Mouse (Mus musculus) heart, postnatal 25 days (tissue): ENCODE results near the gene Gm11992. TPM values are rescaled to one million over a fixed set of nuclear protein-coding genes. Genes with fewer than 3 reads are reported as not detected.

ENCODE experiments used
- DNase-seq: peaks from one replicate; pipeline ENCODE4 v3.0.0; 2022; ENCODE audit warnings: low spot score
- intact Hi-C: fragments of 180-260 bp; cut with DNase I; formaldehyde crosslinking; loops from one replicate; pipeline ENCODE4 v1.15.1; 2025
- total RNA-seq, 2 experiments: library from RNA; stranded (reverse); gene quantifications; 2 replicates each; pipeline ENCODE4 v1.2.3; 2021

Gm11992 gene
- total RNA-seq, 2 experiments from 2014 or later: 0.57 to 0.61 TPM

DNA sequence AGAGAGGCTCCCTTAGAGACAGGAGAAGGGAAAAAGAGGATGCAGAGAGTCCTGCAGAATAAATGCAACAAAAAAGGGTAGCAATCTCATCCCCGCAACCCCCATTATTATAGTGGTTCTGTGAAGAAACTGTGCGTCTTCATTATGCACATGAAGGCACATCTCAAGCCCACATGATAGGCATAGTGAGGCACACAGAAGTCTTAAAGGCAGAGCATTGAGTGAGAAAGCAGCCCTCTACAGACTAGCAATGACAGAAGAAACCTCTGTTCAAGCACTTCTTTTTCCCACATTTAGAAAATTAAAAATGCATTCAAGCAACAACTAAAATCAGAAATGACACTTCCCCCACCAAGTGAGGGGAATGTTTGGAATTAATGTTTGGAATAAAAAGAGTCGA is 28.1 kb downstream of the Gm11992 start:
- intact Hi-C loops: no loop called here
- no peak for DNase-seq

DNA sequence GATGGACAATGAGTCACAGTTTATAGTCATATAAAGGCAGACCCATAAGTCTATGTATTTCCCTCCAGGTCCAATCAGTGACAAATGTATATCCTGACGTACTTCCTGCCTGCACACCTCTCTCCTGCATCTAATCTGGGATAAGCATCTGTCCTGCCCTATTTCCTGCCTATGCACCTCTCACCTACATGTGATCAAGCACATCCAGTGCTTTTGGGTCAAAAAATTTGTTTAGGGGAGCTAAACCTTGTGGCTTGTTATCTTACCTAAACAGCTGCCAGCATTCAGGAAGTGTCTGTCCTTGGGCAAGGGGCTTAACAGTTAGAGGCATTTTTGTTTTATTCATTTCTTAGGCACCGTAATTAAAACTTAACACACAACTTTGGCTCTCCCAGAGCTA is 64.8 kb downstream of the Gm11992 start:
- DNase-seq: no peak
- intact Hi-C loops: no loop called here

DNA sequence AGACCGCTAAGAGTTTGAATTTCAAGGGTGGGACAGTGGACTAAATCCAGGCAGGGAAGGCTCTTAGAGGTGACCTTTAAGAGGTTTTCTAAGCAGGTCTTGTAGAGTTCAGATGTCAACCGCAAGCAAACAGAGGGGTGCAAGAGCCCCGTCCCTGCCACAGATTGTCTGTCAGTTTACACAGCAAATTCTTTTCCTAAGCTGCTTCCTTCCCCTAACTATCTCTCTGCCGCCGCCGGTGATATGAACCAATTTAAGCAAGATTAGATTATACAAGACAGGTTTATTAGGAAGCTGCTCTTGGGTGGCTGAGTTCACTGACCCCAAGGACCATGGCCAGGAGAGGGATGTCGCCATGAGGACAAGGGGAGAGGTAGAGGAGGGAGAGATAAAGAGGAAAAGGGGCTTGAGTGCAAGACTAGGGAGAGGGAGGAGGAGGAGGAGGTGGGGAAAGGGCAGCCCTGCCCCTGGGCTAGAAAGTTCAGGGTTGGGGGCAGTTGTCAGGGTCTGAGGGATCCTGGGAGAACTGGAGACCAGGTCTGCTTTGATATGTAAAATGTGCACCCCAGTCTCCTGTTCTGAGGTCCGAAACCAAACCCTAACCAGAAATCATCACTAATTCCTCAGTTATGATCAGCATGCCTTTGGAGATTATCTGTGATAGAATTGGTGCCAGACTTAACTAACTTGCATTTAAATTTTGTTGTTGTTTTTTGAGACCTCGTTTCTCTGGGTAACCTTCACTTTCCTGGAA is 67.2 kb downstream of the Gm11992 start:
- no peak for DNase-seq
- intact Hi-C loops: loop anchor here (5.0 kb wide), 2 partner anchors 63 to 103 kb away; partner anchors contain the start of gene Hus1

DNA sequence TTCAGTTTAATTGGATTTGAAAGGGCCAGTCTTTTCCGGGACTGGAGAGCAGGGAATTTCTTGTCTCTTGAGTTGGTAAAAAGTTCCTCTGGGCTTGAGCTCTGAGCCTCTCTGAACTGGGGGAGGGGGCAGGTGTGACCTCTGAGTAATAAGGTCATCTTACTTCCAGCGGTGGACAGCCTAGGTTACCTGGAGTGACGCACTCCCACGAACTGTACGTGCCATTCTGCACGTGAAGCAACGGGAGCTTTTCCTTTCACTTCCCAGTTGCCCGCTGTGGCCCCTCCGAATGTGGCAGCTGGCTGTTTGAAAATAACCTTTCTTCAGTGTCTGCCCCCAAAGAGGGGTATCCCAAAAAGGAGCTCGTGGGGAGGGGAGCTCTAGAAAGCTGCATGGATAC is 67.7 kb downstream of the Gm11992 start:
- intact Hi-C loops: loop anchor here (5.0 kb wide), 2 partner anchors 64 to 104 kb away; partner anchors contain the start of gene Hus1
- DNase-seq: no peak

DNA sequence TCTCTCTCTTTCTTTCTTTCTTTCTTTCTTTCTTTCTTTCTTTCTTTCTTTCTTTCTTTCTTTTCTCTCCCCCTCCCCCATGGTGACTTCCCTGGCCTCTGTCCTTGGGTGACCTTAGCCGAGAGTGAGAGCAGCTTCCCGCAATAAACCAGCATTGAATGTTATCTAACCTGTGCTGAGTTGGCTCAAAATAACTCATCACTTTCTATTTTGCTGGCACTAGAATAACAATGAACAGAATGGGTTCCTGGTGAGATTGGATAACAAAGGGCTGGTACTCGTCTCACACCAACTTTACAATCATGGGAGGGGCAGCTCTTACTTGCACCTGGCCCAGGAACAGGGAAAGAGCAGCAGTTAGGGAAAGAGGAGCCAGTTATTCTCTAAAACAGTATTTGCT is 68.5 kb downstream of the Gm11992 start:
- no peak for DNase-seq
- intact Hi-C loops: loop anchor here (5.0 kb wide), 2 partner anchors 65 to 105 kb away; partner anchors contain the start of gene Hus1

DNA sequence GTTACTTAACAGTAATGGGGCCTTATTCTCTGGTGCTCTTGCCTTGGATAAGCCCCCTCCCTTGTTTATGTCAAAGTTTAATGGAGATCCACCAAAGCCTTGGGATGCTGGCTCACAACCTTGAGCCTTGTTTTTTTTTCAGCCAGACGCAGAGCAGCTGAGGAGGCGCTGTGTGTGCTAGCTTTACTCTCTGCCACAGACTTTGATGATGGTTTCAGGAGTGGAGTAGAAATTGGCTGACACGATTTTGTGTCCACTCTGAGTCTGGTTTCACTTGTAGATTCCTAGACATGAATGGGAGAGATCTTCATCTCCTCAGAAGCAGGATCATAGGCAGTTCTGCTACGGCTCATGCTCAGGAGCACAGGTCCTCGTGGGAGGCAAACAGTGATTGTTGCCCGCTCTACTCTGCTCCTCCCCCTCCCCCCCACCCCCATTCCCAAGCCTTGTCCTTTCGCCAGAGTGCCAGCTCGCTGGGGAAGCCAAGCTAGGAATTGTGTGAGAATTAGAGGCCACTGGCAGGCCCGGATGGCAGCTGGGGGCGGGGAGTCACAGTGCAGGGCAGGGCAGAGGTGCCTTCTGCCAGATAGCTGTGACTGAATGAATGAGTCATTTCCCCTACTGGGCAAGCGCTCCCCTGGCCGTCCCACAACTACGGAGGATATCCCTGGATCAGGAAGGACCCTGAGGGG is 69.1 kb downstream of the Gm11992 start:
- DNase-seq: peak; percentile 43
- intact Hi-C loops: loop anchor here (5.0 kb wide), 2 partner anchors 65 to 105 kb away; partner anchors contain the start of gene Hus1

DNA sequence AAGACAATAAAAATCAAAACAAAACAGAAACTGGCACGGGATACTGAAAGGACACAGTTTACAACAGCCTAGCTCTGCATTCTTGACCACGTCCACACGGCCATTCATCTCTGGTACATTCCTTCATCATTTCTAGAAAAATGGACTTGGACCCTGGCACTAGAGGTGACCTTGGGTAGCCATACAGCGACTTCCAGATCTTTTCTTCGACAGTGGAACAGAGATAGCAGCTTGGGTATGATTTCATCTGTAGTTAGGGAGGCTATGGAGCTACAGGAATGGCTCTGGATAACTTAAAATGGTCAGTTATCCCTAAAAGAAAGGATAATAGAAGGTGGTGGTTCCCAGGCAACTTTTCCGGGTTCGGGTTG is 69.6 kb downstream of the Gm11992 start, which contains the start of gene Upp1:
TSS of gene Upp1 (plus strand) at position 54 of the 371 bp plus-strand sequence.
- intact Hi-C loops: loop anchor here (5.0 kb wide), 2 partner anchors 66 to 106 kb away; partner anchors contain the start of gene Hus1
- DNase-seq: no peak

DNA sequence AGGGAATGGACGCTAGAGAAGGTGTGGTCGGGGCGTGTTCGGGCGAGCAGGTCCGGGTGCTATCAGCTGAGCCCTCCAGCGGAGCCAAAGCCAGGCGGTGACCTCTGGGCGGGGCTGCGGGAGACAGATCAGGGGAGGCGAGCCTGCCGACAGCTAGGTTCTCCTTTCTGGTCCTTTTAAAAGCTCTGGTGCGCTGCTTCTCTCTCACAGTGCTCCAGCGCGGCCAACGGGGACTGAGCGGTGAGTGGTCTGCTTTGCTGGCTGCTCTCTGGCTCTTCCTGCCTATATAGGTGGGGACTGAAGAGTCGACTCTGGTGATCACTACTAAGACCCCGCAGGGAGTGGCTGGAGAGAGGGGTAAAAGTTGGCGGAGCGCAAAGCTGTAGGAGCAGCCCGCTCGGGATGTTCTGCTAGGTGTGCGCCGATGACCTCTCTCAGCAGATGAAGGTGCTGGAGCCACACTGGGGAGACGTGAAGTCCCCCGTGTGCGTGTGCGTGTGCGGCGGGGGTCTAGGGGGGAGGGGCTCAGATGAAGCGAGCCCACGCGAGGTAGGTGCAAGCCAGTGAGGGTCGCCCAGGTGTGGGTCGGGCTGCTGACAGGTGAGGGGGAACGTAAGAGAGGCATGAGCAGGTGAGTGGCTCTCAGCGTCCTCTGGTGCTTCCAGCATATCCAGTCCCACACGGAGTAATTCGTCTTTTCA is 70.2 kb downstream of the Gm11992 start:
- no peak for DNase-seq
- intact Hi-C loops: loop anchor here (5.0 kb wide), 2 partner anchors 66 to 106 kb away; partner anchors contain the start of gene Hus1

Other genes with a start within 250 kb of the Gm11992 start
- gene Pkd1l1, start 75.3 kb upstream of the Gm11992 start, total RNA-seq: not detected
- gene Hus1, start 37.4 kb upstream of the Gm11992 start, total RNA-seq: 10 to 100 TPM; 12.1 TPM
- gene Sun3, start 397 bp downstream of the Gm11992 start, total RNA-seq: 1 to 10 TPM; 1.8 to 2.4 TPM
- 1 to 10 TPM; 5.5 to 7.5 TPM for gene Upp1, start 69.5 kb downstream of the Gm11992 start, total RNA-seq
- gene Abca13, start 143.3 kb downstream of the Gm11992 start, total RNA-seq: not detected